Mouse (Mus musculus): ENCODE results near the gene Eif2d.

Eif2d gene
- long read RNA-seq, experiment 1, transcript Eif2d-202 (15 exons, 2,009 nt) = major isoform, 25 of 36 reads
- long read RNA-seq, experiment 1, partial matches to known transcripts = 3 of 36 reads
- long read RNA-seq, experiment 1, other reads (novel, unspliced or antisense) = 7 of 36 reads
- long read RNA-seq, experiment 2, transcript Eif2d-202 (15 exons, 2,009 nt) = major isoform, 25 of 32 reads
- long read RNA-seq, experiment 2, partial matches to known transcripts = 5 of 32 reads
- long read RNA-seq, experiment 2, other reads (novel, unspliced or antisense) = 2 of 32 reads

DNA sequence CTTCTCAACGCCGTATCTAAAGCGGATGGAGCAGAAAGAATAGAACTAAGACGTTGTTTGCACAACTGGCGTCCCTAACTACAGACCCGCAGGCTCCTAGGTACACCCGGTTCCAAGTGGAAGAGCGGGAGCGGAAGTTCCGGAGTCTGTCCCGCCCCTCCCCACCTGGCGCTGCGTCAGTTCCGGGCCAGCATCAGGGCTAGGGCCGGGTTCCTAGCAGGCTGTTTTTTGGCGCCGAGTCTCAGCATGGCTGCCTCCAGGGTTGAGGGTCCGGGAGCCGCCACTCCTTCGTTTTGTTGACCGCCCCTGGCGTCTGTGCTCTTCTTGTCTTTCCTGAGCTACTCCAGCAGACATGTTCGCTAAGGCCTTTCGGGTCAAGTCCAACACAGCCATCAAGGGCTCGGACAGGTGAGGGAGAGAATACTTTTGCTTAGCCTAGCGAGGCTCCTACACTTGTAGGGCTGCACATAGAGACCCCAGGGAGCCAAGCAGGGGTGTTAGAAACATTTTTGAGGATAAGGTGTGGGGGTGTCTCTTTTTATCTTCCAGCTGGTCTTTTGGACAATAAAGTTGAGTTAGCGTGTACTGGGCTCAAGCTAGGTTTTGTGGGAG, at the start of gene Eif2d:
Gene Eif2d (plus strand): TSS at position 164 of the 612 bp plus-strand sequence.
- intact Hi-C loops (cut with DNase I) = loop anchor here (5.0 kb wide), 1 partner anchor 36 kb away; no protein-coding TSS in a partner anchor

DNA sequence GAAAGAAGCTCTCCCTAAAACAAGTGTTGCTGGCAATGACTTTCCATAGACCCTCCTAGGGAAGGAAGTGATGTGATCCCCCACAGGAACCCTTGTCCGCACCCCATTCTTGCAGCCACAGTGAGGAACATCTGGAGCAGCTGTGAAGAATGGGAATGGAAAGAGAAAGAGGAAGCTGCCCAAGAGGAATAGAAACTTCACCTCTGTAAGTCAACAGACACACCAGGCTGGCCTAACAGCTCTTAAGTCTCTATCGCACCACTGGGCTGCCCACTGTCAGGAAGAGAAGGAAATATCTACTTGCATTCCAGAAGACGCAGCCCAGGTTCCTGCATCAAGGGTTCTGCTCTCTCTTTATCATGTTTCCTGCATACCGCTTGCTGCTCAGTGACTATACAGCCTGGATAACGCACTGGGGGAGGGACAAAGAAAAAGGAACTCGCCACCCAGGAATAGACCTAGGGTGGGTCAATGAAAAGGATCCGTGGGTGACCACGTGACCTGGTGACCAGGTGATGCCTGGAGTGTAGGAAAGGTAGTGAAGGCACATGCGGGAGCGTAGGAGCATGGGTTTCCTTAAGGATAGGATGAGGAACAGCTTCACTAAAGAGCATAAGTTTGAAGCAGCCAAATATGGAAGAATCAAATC, 49.1 kb upstream of the Eif2d start:
- intact Hi-C loops (cut with DNase I) = no loop called here

DNA sequence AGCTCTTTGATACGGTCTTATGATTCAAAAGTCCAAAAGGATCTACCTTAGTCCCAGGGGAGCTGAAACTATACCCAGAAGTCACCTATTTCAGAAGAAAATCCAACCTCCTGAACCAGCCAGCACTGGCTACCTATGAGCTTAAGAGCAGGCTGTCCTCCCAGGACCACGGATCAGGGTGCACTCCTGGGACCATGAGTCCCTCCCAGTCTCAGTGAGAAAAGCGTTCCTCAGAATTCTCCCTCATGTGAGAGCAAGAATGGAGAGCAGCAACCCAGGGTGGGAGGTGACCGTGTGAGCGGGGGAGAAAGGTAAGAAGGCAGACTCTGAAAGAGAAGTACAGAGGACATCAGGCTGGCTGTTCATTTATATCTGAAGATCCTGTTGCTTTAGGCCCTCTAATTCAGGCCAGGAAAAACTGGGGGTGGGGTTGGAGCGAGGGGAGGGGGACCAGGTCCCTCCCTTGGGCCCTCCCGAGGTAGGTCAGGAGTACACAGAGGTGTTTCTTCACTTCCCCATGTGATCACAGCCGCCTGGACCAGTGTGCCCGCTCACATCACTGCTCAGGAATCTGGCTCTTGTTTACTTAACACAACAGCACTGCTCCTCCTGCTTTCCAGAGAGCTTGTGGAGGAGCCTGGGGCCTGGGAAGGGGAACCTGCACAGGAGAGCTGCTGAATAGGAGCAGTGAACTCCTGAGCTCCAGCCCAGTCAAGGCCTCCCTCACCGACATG, 45.2 kb upstream of the Eif2d start:
- intact Hi-C loops (cut with DNase I) = no loop called here

DNA sequence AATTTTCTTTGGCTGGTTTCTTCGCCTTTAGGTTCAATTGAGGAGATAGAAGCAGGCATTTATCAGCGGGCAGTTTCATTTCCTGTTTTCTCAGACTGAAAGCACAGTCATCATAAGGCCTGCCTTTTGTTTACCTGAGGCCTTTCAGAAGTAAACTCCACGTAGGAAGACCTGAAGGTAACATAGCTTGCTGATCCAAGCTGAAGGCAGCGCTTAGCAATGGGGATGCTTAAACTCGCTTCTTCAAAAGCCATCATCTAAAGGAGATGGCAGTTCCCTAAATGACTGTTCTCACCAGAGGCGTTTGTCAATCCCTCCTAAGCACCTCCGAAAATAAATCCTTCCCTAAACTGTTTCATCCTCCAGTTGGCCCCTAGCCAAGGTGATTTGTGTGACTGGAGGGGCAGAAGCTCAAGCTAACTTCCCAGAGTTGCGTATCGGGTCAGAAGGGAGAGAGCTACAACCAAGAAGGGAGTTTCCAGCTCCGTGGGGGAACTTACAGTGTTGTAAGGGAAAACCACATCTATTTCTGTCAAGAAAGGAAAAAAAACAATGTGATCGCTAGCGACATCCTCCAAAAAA, 42.4 kb upstream of the Eif2d start:
- intact Hi-C loops (cut with DNase I) = no loop called here

DNA sequence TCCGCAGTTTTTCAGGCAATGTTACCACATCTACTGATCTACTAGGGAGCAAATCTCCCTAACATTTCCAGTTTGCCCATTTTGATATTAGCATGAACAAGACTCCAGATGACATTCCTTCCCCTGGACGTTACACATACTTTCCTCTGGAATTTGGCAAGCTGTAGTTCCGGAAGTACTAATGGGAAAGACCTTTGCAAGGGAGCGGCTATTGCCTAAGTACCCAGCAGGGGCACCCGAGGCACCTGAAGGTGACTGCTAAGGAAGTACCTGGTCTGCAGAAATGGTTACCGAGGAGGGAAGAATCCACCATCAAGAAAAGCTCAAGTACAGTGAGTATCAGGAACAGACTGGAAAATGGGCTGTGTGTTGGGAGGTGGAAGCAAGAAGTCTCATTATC, 40.4 kb upstream of the Eif2d start:
- intact Hi-C loops (cut with DNase I) = no loop called here

DNA sequence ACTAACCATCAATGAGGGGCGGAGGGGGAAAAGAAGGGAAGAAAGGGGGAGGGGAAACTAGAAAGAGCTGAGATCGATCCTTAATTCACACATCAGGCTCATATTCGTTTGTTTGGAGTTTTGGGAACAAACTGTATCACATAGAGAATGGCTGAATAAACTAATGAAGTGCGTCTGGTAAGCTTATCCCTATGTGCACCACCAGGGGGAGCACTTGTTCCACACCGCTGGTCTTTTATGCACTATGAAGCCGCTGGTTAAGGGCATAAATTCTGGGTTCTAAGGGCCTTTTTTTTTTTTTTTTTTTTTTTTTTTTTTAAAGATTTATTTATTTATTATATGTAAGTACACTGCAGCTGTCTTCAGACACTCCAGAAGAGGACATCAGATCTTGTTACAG, 37.0 kb upstream of the Eif2d start:
- intact Hi-C loops (cut with DNase I) = loop anchor here (5.0 kb wide), 3 partner anchors 36 to 146 kb away; partner anchors contain the start of genes Eif2d and Rassf5

DNA sequence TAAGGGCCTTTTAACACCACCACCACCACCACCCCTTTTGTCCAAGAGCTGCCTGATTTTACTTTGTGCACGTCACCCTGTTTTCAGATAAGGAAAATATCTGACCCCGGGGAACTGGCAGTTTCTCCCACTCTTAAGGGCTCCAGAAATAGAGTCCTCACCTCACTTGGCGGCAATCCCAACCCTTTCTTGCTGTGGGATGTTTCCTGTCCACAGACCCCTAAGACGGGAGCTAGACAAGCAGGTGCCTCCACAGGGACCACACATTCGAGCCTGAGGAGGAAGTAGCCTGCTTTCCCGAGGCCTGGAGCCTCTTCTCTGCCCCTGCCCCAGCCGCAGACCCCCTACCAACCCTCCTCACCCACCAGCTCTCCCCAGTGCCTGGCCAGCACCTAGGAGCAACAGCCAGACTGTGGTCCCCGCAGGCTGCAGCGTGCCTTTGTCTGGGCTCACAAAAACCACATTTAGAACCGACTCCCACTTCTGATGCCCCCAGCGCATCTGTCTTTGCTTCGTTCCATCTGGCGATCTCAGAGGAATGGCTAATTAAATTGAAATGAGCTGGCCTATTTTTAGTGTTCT, 36.5 kb upstream of the Eif2d start:
- intact Hi-C loops (cut with DNase I) = loop anchor here (5.0 kb wide), 3 partner anchors 36 to 146 kb away; partner anchors contain the start of genes Eif2d and Rassf5

DNA sequence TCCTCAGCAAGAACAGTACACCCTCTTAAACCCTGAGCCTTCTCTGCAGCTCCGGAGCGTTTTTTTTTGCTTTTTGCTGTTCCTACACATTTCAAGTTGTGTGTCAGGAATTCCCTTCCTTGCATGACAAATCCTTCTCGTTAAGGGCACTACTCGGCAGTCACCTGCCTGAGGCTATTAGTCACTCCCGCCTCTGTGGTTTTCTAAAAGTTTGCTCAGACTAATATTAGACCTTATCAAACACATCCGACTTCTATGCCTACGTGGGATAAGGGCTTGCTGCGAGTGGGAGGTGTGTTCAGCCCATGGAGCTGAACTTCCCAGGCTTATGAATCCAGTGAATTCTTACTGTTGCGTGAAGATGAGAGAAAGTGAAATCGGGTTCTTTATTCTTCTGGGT, 34.5 kb upstream of the Eif2d start:
- intact Hi-C loops (cut with DNase I) = loop anchor here (5.0 kb wide), 3 partner anchors 34 to 144 kb away; partner anchors contain the start of genes Eif2d and Rassf5

DNA sequence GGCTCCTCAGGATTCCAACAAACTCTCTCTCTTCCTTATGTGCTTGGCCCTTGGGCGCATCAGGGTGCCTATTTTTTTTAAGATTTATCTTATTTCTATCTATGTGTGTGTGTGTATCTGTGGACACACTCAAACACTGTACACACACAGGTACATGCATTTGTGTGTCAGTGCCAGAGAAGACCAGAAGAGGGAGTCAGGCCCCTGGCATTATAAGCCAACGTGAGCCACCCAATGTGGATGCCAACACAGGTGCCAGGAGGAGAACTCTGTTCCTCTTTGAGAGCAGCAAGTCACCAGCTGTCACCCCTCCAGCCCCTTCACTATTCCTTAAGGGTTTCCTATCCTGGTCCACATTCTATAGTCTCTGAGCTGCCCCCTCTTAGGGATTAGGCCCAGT, 34.0 kb upstream of the Eif2d start:
- intact Hi-C loops (cut with DNase I) = loop anchor here (5.0 kb wide), 3 partner anchors 33 to 143 kb away; partner anchors contain the start of genes Eif2d and Rassf5

DNA sequence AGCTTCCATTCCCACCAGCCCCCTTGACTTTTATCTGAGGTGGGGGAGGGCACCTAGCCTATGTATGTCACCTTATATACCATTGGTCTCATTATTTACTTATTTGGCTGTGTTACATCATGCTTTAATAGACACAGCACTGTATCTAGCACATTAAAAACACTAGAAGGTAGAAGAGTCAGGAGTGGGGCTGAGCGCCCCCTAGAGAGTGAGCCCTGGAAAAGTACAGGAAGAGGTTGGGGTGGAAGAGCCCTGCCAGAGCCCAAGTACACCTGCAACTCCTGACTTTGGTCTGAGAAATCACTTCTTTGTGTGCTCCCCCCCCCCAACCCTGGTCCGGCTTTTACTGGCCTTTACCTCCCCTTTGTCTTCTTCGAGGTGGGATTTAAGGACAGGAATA, 31.0 kb upstream of the Eif2d start:
- intact Hi-C loops (cut with DNase I) = no loop called here

DNA sequence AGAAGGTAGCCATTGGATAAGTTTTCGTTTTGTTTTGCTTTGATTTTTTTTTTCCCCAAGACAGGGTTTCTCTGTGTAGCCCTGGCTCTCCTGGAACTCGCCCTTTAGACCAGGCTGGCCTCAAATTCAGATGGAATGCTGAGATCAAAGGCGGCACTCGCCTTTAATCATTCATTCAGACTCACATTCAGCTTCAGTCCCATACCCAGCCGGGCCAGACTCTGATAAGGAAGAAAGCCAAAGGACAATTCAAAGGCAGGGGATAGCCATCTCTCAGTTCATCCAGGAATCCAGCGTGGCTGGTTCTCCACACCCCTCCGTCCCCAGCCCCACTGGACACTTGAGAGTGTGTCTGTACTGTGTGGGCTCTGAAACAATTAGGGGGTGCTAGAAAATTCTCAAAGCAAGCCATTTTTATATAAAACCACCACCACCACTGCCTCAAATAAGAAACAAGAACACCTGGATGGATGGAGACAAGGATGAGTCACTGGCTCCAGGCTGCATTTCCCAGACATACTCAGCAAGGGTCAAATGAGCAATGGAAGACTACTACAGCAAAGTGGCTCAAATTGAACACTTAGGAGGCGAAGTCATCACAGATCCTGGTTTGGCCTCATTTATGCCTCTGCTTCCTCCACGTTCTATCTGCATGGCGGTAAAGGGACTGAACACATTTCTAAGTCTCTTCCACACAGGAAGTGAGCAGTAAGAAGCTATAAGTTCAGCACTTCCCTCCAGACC, 29.3 kb upstream of the Eif2d start:
- intact Hi-C loops (cut with DNase I) = no loop called here

DNA sequence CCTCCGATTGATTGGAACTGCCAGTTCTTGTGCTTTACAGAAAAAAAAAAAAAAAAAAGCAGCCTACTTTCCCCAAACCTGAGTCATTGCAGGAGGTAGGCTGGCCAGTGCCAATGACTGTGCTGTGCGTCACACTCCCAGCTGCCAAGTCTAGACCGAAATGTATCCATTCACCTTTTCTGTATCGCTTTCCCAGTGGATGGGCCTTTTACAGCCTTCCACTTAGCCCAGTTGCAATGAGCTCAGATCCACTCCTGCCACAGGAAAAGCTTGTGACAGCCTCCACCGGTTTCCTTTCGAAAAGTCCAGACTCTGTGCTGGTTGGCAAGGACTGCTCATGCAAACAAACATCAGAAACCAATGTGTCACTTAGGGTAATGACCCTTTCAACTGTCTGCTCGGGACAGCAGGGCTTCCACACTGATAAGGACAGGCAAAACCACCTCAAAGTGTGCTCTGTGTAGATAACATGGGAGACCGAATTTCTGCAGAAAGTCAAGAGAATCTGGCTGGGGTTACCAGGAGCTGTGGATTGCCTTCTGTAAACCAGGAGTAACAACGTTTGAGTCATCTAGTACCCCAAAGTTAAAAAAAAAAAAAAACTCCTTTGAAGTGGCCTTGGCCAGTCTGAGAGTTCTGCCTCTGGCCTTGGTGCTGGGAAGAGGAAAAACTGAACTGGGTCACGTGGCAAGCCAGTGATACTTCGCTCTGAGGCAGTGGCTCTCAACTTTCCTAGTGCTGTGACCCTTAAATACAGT, 26.8 kb upstream of the Eif2d start:
- intact Hi-C loops (cut with DNase I) = no loop called here

DNA sequence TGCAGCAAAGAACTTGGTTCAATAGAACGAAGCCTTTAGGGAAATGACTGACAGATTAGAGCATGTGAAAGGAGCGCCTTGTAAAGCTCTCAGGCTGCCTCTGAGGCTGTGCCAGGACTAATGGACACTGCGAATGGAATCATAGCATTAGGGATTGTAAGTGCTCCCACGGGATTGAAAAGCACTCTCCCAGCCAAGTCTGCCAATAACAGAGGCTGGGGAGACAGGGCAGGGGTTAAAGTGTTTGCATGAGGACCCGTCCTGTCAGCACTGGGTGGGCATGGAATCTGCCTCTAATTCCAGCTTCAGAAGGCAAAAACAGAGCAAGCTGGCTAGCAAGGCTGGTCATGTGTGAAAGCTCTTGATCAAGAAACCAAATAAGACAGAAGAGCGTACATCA, 18.8 kb upstream of the Eif2d start:
- intact Hi-C loops (cut with DNase I) = no loop called here

DNA sequence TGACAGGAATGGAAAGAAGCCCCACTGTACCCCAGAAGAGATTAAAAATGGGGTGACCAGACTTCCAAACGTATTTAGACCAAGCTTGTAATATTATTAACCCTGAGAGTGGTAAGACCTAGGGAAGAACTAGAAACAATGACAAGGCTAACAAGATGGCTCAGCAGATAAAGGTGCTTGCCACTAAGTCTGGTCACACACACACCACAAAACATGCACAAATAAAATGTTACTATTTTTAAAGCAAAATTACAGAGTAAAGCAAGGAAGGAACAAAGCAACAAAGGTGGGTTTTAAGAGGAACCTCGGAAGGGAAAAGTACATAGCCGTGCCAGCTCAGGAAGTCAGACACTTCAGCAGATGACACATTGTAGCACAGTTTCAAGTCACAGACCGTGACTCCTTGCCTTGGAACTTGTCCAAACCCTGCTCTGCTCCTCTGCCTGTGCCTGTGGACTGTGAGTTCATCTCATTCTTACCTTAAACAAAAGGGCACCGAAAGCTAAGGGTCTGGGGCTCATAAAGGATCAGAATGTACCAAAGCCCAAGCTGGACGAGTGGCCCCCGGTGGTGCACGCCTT, 17.9 kb upstream of the Eif2d start:
- intact Hi-C loops (cut with DNase I) = no loop called here

DNA sequence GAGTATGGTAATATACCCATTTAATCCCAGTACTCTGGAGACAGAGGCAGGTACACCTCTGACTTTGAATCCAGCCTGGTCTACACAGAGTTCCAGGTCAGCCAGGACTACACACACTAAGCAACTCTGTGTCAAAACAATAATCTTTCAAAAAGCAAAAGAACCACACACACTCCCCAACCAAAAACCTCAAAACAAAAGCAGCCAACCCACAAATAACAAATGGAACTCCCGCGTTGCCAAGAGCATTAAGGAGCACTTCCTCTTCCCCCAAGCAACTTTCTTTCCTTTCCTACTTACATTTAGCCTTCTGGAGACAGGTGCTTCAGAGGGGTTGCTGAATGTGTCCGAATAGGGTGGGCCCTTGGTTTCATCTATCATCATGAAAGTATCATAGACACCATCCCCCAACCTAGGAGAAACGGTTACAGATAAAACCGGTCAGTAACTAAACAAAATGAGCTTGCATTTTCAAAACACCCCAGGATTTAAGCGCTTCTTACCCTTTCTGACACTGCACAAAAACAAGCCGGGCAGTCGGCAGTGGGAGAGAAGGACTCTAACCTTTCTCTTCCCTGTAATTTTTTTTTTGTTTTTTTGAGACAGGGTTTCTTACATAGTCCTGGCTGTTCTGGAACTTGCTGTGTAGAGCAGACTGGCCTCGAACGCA, 16.9 kb upstream of the Eif2d start:
- intact Hi-C loops (cut with DNase I) = no loop called here

DNA sequence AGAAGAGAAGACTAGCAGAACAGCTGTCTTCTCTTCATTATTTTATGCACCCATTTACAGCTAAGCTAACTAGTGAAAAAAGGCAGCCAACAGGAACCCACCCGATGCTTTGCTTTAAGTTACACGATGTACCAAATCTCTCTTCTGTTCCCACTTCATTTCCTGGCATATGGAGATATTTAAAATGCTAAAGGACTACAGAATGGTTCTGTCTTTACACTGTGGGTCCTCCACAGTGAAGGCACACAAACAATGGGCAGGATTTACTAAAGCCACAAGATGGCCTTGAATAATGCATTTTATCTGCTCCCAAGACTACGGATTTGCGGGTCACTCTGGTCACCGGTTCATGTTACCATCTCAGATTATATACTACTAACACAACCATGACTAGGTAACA, 15.9 kb upstream of the Eif2d start:
- intact Hi-C loops (cut with DNase I) = no loop called here

DNA sequence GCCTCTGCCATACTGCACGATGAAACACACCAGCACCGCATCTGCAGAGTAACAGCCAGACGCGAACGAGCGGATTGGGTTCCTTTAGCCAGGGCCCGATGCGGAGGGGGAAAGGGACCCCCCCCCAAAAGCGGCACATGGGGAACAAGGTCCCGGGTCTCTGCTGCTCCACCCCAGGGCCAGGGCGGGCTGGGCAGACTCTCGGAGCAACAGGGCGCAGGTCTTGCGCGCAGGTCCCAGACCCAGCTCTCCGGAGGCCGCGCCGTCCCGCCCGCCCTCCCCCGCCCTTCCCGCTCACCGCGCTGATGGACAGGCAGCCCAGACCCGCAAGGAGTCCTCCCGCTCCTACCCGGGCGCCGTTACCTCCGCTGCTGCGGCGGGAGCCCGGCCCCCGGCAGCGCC, 15.3 kb upstream of the Eif2d start:
- intact Hi-C loops (cut with DNase I) = no loop called here

DNA sequence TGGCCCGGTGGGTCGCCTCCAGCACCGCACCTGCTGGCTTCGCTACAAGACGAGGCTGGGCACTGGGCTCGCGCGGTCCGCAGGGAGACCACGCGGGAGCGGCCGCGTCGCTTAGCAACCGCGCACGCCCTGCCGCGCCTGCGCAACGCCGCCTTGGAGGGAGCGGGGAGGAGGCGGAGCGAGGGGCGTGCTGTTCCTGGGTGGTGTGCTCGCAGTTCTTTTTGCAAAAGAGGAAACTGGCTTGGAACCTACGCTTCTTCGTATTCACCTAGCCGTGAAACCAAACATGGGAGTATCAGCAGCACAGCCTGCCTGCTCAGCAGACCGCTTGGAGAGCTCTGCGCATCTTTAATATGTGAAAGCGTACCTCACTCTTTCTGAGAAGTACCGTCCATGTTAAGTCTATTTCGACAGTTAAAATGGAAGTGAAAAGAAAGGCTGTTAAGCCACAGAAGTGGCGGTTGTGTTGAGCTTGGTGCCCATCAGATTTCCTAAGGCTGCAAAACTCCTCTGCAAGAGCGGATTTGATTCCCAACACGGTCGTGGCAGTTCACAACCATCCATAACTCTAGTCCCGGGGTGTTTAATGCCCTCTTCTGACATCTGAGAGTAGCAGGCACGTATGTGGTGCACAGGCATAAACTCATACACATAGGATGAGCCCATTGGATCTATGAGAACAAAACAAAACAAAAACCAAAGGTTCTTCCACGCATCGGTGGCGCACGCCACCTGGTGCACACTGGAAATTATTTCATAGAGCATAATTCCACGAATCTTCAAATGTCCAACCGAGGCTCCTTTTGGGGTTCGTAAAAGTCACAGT, 14.6 kb upstream of the Eif2d start, which contains the start of gene Dyrk3:
Gene Dyrk3 (minus strand): TSS at position 150 of the 826 bp plus-strand sequence.
- intact Hi-C loops (cut with DNase I) = no loop called here
